In the genomic region with DNA sequence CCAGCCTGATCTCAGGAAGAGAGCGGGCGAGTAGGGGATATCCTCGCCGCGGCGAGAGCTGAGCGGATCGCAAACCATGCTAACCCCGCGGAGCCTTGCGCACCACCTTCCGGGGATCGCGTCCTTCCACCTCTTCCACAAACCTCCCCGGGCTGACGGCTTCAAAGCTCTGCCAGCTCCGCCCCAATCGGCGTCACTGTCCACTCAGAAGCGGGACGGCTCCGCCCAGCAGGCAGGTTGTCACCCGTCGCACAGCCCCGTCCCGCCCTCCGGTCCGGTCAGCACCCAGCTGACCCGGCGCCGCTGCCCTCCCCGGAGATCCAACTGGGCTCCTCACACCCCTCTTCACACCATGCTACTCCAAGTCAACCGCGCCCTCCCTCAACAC, we compare ENCODE assay signal across 8 mouse cellular contexts. TPM values are rescaled to one million over a fixed set of nuclear protein-coding genes. Genes with fewer than 3 reads are reported as not detected.
A peak's percentile ranks its signal among the peaks of the same experiment; 100 is the strongest.
DNase-seq lines count a peak whose midpoint lies in the region; ATAC-seq and TF ChIP-seq lines count a peak whose summit lies in the region.

No protein-coding gene starts in this region.

- peaks cover 8% of the 10 kb centered on the region for H3K36me3 ChIP-seq in embryonic facial prominence, embryonic 13.5 days
- peaks cover 4% of the 10 kb centered on the region; the same call in 1 of the 2 replicates for H3K36me3 ChIP-seq in limb, embryonic 14.5 days (ENCODE audit: control insufficient read depth, insufficient read depth, low read length)
- H3K36me3 ChIP-seq in midbrain, embryonic 15.5 days (replicated peaks), result no peaks in the 10 kb centered on the region
- no peaks in the 10 kb centered on the region for H3K36me3 ChIP-seq in spleen, adult 2 months (ENCODE audit: control insufficient read depth, insufficient read depth, low read length)

- TF ChIP-seq CTCF in spleen, adult 2 months (IDR thresholded peaks at IDR 0.05; ENCODE audit: extremely low read depth, insufficient read depth, insufficient read length, insufficient replicate concordance), result no peak

- ATAC-seq in embryonic facial prominence, embryonic 13.5 days (ENCODE audit: insufficient number of reproducible peaks, insufficient read depth, low FRiP score, low TSS enrichment, low read depth), result peak; percentile 44
- peak; percentile 56 for ATAC-seq in limb, embryonic 14.5 days (ENCODE audit: low FRiP score, low read depth)
- peak; percentile 77 for ATAC-seq in midbrain, embryonic 15.5 days (replicated peaks)

- H3K9me3 ChIP-seq in embryonic facial prominence, embryonic 13.5 days, result no peaks in the 10 kb centered on the region
- no peaks in the 10 kb centered on the region for H3K9me3 ChIP-seq in limb, embryonic 14.5 days (ENCODE audit: control insufficient read depth, low read length)
- H3K9me3 ChIP-seq in midbrain, embryonic 15.5 days, result no peaks in the 10 kb centered on the region

- peak overlapping the region; percentile 96 for H3K4me2 ChIP-seq in embryonic facial prominence, embryonic 13.5 days
- peak overlapping the region; percentile 90 for H3K4me2 ChIP-seq in limb, embryonic 14.5 days (replicated peaks; ENCODE audit: low read depth, low read length, severe bottlenecking)
- H3K4me2 ChIP-seq in midbrain, embryonic 15.5 days, result peak overlapping the region; percentile 98

- no peak for TF ChIP-seq POLR2A in limb, embryonic 14.5 days (IDR thresholded peaks at IDR 0.05; ENCODE audit: borderline replicate concordance, extremely low read depth, insufficient read depth, insufficient read length)
- no peak; the same call in 1 of the 2 replicates for TF ChIP-seq POLR2A in spleen, adult 2 months (IDR thresholded peaks at IDR 0.05; ENCODE audit: low read depth, low read length)

- WGBS in embryonic facial prominence, embryonic 13.5 days, result under 1% methylated on average over 33 of the region's 34 CpGs
- under 1% methylated on average over 33 of the region's 34 CpGs for WGBS in limb, embryonic 14.5 days
- under 1% methylated on average over 34 of the region's 34 CpGs for WGBS in midbrain, embryonic 15.5 days
- WGBS in spleen, adult 2 months, result under 1% methylated on average over 34 of the region's 34 CpGs

- H3K27ac ChIP-seq in embryonic facial prominence, embryonic 13.5 days, result peak overlapping the region; percentile 81
- H3K27ac ChIP-seq in limb, embryonic 14.5 days (replicated peaks; ENCODE audit: low read depth, low read length), result peak overlapping the region; percentile 77
- peak overlapping the region; percentile 93 for H3K27ac ChIP-seq in midbrain, embryonic 15.5 days
- peak overlapping the region; percentile 90 for H3K27ac ChIP-seq in spleen, adult 2 months (ENCODE audit: insufficient read depth, low read length)

- H3K27me3 ChIP-seq in embryonic facial prominence, embryonic 13.5 days, result no peaks in the 10 kb centered on the region
- no peaks in the 10 kb centered on the region for H3K27me3 ChIP-seq in limb, embryonic 14.5 days (ENCODE audit: control insufficient read depth, insufficient read depth, low read length)
- H3K27me3 ChIP-seq in midbrain, embryonic 15.5 days (replicated peaks), result no peaks in the 10 kb centered on the region
- no peaks in the 10 kb centered on the region for H3K27me3 ChIP-seq in spleen, adult 2 months (ENCODE audit: control insufficient read depth, insufficient read depth, low read length)

- H3K9ac ChIP-seq in embryonic facial prominence, embryonic 13.5 days, result peak overlapping the region; percentile 87
- peak overlapping the region; percentile 72 for H3K9ac ChIP-seq in limb, embryonic 14.5 days (ENCODE audit: low read depth, low read length, severe bottlenecking)
- peak overlapping the region; percentile 87 for H3K9ac ChIP-seq in midbrain, embryonic 15.5 days

- DNase-seq in 416B (ENCODE audit: low read depth), result peak; percentile 94
- peak; percentile 69 to 77 for DNase-seq in adrenal gland, postnatal 4 days (ENCODE audit: low spot score in 2 of 2)
- peak; percentile 99 for DNase-seq in heart, adult 11 months
- DNase-seq in kidney, adult 11 months, result peak; percentile 93
- peak; percentile 75 for DNase-seq in limb, embryonic 14.5 days (ENCODE audit: low spot score)
- peak; percentile 50 to 77 for DNase-seq in spleen, adult 2 months (ENCODE audit: low read depth in 1 of 2, low spot score in 2 of 2)

- peak overlapping the region; percentile 89 for H3K4me3 ChIP-seq in embryonic facial prominence, embryonic 13.5 days
- H3K4me3 ChIP-seq in limb, embryonic 14.5 days (replicated peaks; ENCODE audit: low read length), result peak overlapping the region; percentile 90
- H3K4me3 ChIP-seq in midbrain, embryonic 15.5 days, result peak overlapping the region; percentile 81
- H3K4me3 ChIP-seq in spleen, adult 2 months (ENCODE audit: extremely low read depth, insufficient read depth, insufficient read length), result peak overlapping the region; percentile 93

- H3K4me1 ChIP-seq in embryonic facial prominence, embryonic 13.5 days, result peaks cover 18% of the 10 kb centered on the region
- peaks cover 13% of the 10 kb centered on the region for H3K4me1 ChIP-seq in limb, embryonic 14.5 days (ENCODE audit: control insufficient read depth, insufficient read depth, low read length)
- H3K4me1 ChIP-seq in midbrain, embryonic 15.5 days, result peaks cover 22% of the 10 kb centered on the region
- H3K4me1 ChIP-seq in spleen, adult 2 months (ENCODE audit: control insufficient read depth, insufficient read depth, insufficient read length), result peaks cover 5% of the 10 kb centered on the region; the same call in 1 of the 2 replicates

RNA-seq across cellular contexts. Expression of a gene that starts 0.6 kb away (rescaled TPM):
- total RNA-seq in adrenal gland, postnatal 4 days (2021), result 10 to 100 TPM; 17.6 to 17.9 TPM
- 33.2 and 33.4 TPM in 2 replicates for polyA plus RNA-seq in embryonic facial prominence, embryonic 13.5 days (2015; fragmentation: Nextera tagmentation; extraction: Ambion mirVana)
- 32.5 and 35.6 TPM in 2 replicates for polyA plus RNA-seq in limb, embryonic 14.5 days (2012; rRNA removed)
- polyA plus RNA-seq in limb, embryonic 14.5 days (2014; fragmentation: Nextera tagmentation; extraction: Ambion mirVana), result 30.5 and 32.6 TPM in 2 replicates
- polyA plus RNA-seq in midbrain, embryonic 15.5 days (2015; fragmentation: Nextera tagmentation; extraction: Ambion mirVana), result 33.8 and 36.8 TPM in 2 replicates
- polyA plus RNA-seq in spleen, adult 2 months (2012; rRNA removed), result 13.2 and 13.3 TPM in 2 replicates

RNA-seq across cellular contexts. Expression of a gene that starts 0.7 kb away (rescaled TPM):
- total RNA-seq in adrenal gland, postnatal 4 days (2021), result 10 to 100 TPM; 32.0 to 37.0 TPM
- 53.1 and 62.3 TPM in 2 replicates for polyA plus RNA-seq in embryonic facial prominence, embryonic 13.5 days (2015; fragmentation: Nextera tagmentation; extraction: Ambion mirVana)
- polyA plus RNA-seq in limb, embryonic 14.5 days (2012; rRNA removed), result 39.4 and 43.6 TPM in 2 replicates
- polyA plus RNA-seq in limb, embryonic 14.5 days (2014; fragmentation: Nextera tagmentation; extraction: Ambion mirVana), result 47.0 and 50.6 TPM in 2 replicates
- 47.6 and 57.1 TPM in 2 replicates for polyA plus RNA-seq in midbrain, embryonic 15.5 days (2015; fragmentation: Nextera tagmentation; extraction: Ambion mirVana)
- 10.5 and 12.0 TPM in 2 replicates for polyA plus RNA-seq in spleen, adult 2 months (2012; rRNA removed)

RNA-seq across cellular contexts. Expression of a gene that starts 33.3 kb away (rescaled TPM):
- 1 to 10 TPM; 1.3 to 4.4 TPM for total RNA-seq in adrenal gland, postnatal 4 days (2021)
- polyA plus RNA-seq in embryonic facial prominence, embryonic 13.5 days (2015; fragmentation: Nextera tagmentation; extraction: Ambion mirVana), result 1.9 TPM in 1 of 2 replicates, not detected in the other
- 3.2 and 4.1 TPM in 2 replicates for polyA plus RNA-seq in limb, embryonic 14.5 days (2012; rRNA removed)
- 4.3 and 5.0 TPM in 2 replicates for polyA plus RNA-seq in limb, embryonic 14.5 days (2014; fragmentation: Nextera tagmentation; extraction: Ambion mirVana)
- 1.1 TPM in 1 of 2 replicates, not detected in the other for polyA plus RNA-seq in midbrain, embryonic 15.5 days (2015; fragmentation: Nextera tagmentation; extraction: Ambion mirVana)
- 0.18 TPM in 1 of 2 replicates, not detected in the other for polyA plus RNA-seq in spleen, adult 2 months (2012; rRNA removed)

RNA-seq across cellular contexts. Expression of a gene that starts 51.3 kb away (rescaled TPM):
- 10 to 100 TPM; 94.9 to 95.6 TPM for total RNA-seq in adrenal gland, postnatal 4 days (2021)
- polyA plus RNA-seq in embryonic facial prominence, embryonic 13.5 days (2015; fragmentation: Nextera tagmentation; extraction: Ambion mirVana), result 164 and 166 TPM in 2 replicates
- polyA plus RNA-seq in limb, embryonic 14.5 days (2012; rRNA removed), result 225 and 230 TPM in 2 replicates
- polyA plus RNA-seq in limb, embryonic 14.5 days (2014; fragmentation: Nextera tagmentation; extraction: Ambion mirVana), result 162 TPM in 2 replicates
- polyA plus RNA-seq in midbrain, embryonic 15.5 days (2015; fragmentation: Nextera tagmentation; extraction: Ambion mirVana), result 88.3 and 90.2 TPM in 2 replicates
- 22.8 and 24.1 TPM in 2 replicates for polyA plus RNA-seq in spleen, adult 2 months (2012; rRNA removed)

Comparison
In these comparisons a context has a peak if more than half of its experiments do, and no peak if none do; other contexts are left out.
1. Peak in every context shown above with its lines: DNase-seq, ATAC-seq, H3K4me3 ChIP-seq and H3K27ac ChIP-seq.